Mouse (Mus musculus): ENCODE data around the gene Fam241a. TPM values are rescaled to one million over a fixed set of nuclear protein-coding genes. Genes with fewer than 3 reads are reported as not detected.

Gene Fam241a
- total and polyA plus RNA-seq, 2 experiments from 2014 or later = 6.0 to 6.1 TPM

DNA sequence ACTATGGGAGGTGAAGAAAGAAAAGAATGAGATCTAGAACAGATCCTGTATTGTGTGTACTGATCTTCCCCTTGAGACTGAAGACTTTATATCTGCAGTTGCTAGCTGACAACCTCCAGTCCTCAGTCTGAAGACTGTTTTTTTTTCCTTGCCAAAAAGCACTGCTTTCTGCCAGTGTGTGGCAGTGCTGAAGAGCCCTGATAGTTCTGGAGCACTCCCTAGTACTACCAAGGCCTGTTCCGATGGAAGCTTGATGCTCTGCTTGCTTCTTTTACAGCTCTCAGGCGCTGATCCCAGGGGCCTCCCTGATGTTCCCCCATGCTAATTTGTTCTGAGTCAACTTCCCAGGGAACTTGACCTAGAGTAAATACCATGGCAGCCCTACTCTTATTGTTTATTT, 31.9 kb downstream of the Fam241a start:
- Histone ChIP-seq H3K9ac (replicated peaks; ENCODE audit: low read length) (no peak overlapping the region), H3K4me1 (ENCODE audit: insufficient read depth, low read length) (no peaks in the 10 kb centered on the region), H3K36me3 (ENCODE audit: insufficient read depth, low read length) (no peaks in the 10 kb centered on the region), H3K9me3 (ENCODE audit: low read length) (no peaks in the 10 kb centered on the region), H3K4me3 (ENCODE audit: low read length) (no peak overlapping the region), H3K27ac (no peak overlapping the region), H3K27me3 (ENCODE audit: insufficient read depth, low read length) (no peaks in the 10 kb centered on the region), H3K4me2 (ENCODE audit: low read depth, low read length) (no peak overlapping the region)
- TF ChIP-seq CTCF (IDR thresholded peaks at IDR 0.05; ENCODE audit: low read depth) = peak; percentile 24; the same call in 1 of the 2 replicates
- ATAC-seq = no peak
- peak; percentile 23 for DNase-seq (ENCODE audit: low spot score)
- 34% methylated on average over 2 of the region's 2 CpGs for WGBS

DNA sequence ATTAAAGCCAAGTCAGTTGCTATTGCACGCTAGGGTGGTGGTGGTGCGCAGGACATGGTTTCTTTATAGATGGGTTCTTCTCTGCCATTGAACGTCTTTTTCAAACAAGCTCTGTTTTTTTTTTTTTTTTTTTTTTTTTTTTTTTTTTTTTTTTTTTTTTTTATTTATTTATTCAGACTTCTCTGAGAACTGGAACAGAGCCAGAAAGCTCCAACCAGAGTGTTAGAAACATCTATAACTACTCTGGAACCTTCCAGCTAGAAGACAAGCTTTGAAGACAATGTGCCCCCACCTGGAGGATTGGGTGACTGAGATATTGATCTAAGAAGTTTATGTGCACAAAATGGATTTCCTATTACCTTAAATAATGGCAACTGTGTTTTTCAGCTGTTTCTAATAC, 32.6 kb downstream of the Fam241a start:
- no peaks in the 10 kb centered on the region for H3K4me1 ChIP-seq (ENCODE audit: insufficient read depth, low read length)
- 44% methylated on average over 3 of the region's 3 CpGs for WGBS

DNA sequence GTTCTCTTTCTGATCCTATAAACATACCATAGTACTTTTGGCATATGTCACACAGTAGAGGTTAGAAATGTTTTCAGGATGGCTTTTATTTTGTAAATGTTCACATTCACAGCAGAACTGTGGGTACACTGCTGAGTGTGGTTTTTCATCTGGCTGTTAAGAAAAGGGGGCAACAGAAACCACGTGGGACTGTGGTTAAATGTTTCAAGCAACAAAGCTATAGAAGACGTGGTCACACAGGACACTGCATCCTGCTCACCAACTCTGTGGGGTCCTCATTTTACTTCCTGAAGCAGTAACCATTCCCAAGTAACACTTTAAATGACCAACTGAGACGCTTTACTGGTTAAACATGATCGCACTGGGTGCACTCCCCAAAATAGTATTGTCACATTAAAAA, 33.6 kb downstream of the Fam241a start:
- no peak for DNase-seq (ENCODE audit: low spot score)
- Histone ChIP-seq H3K4me3 (ENCODE audit: low read length) (no peak overlapping the region), H3K36me3 (ENCODE audit: insufficient read depth, low read length) (no peaks in the 10 kb centered on the region), H3K27me3 (ENCODE audit: insufficient read depth, low read length) (no peaks in the 10 kb centered on the region), H3K9ac (replicated peaks; ENCODE audit: low read length) (no peak overlapping the region), H3K4me1 (ENCODE audit: insufficient read depth, low read length) (no peaks in the 10 kb centered on the region), H3K4me2 (ENCODE audit: low read depth, low read length) (no peak overlapping the region), H3K27ac (no peak overlapping the region), H3K9me3 (ENCODE audit: low read length) (no peaks in the 10 kb centered on the region)
- no peak for TF ChIP-seq CTCF (IDR thresholded peaks at IDR 0.05; ENCODE audit: low read depth)
- 69% methylated on average over 4 of the region's 4 CpGs for WGBS
- ATAC-seq = no peak

More for the DNA sequence above, 32.6 kb downstream of the Fam241a start:
- Histone ChIP-seq H3K27me3 (ENCODE audit: insufficient read depth, low read length) (no peaks in the 10 kb centered on the region), H3K9me3 (ENCODE audit: low read length) (no peaks in the 10 kb centered on the region), H3K27ac (no peak overlapping the region), H3K9ac (replicated peaks; ENCODE audit: low read length) (no peak overlapping the region), H3K4me3 (ENCODE audit: low read length) (no peak overlapping the region), H3K4me2 (ENCODE audit: low read depth, low read length) (no peak overlapping the region), H3K36me3 (ENCODE audit: insufficient read depth, low read length) (no peaks in the 10 kb centered on the region)
- no peak for TF ChIP-seq CTCF (IDR thresholded peaks at IDR 0.05; ENCODE audit: low read depth)
- ATAC-seq = no peak
- no peak for DNase-seq (ENCODE audit: low spot score)

DNA sequence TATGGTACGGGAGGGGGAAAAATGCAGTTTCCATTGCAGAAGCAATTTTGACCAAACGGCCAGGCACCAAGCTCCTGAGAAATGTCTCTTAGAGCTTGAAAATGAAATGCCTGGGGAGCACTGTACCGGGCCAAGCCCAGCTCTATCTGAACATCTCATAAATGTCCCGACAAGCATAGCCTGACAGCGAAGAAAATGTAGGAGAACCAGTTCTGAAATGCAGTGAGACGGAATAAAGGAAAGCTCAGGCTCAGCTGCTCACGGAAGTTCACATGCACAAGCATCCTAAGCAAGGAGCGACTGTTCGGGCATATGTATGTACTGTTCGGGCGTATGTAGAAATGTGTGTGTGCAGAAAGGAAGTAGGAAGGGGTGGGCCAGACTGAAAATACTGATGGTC, 34.8 kb downstream of the Fam241a start:
- DNase-seq (ENCODE audit: low spot score) (no peak), ATAC-seq (no peak)
- no peak for TF ChIP-seq CTCF (IDR thresholded peaks at IDR 0.05; ENCODE audit: low read depth)
- no peak overlapping the region for H3K27ac ChIP-seq
- no peak overlapping the region for H3K4me3 ChIP-seq (ENCODE audit: low read length)
- no peaks in the 10 kb centered on the region for H3K4me1 ChIP-seq (ENCODE audit: insufficient read depth, low read length)
- H3K9me3 ChIP-seq (ENCODE audit: low read length) = no peaks in the 10 kb centered on the region
- H3K9ac ChIP-seq (replicated peaks; ENCODE audit: low read length) = no peak overlapping the region
- no peaks in the 10 kb centered on the region for H3K36me3 ChIP-seq (ENCODE audit: insufficient read depth, low read length)
- no peaks in the 10 kb centered on the region for H3K27me3 ChIP-seq (ENCODE audit: insufficient read depth, low read length)
- WGBS = 89% methylated on average over 11 of the region's 11 CpGs
- H3K4me2 ChIP-seq (ENCODE audit: low read depth, low read length) = no peak overlapping the region

DNA sequence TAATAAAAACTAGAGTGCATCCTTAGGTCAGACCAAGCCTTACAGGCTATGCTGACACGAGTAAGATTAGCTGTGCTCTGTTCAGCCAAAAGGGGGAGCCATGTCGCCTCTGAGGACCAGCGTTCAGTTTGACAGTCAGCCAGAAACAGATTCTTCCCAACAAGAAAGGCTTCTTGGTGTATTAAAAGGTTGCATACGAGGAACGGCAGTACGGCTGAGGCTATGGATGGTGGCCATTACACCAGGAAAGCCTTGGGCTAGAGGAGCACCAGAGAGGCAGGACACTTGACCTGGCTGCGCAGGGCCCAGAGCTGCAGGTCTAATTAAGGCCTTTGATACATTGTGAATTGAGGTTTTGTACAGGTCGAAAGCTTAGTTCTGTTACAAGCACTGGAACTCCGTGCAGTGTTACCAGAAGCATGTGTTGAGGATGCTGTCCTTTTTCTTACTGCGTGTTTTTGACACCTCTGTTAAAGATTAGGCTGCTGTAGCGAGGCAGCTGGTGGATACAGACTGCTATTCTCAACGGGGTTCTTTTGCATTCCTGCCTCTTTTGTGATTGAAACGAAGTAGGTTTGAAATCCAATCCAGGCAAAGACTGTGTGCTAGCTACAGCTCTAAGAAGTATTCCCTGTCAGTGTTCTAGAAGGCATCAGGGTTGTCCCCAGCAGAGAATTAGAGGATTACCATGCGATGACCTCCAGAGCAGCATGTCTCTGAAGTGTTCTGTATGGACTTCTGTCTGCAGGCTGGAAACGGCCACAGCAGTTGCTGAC, 42.5 kb downstream of the Fam241a start:
- TF ChIP-seq CTCF (IDR thresholded peaks at IDR 0.05; ENCODE audit: low read depth) = peak; percentile 84

DNA sequence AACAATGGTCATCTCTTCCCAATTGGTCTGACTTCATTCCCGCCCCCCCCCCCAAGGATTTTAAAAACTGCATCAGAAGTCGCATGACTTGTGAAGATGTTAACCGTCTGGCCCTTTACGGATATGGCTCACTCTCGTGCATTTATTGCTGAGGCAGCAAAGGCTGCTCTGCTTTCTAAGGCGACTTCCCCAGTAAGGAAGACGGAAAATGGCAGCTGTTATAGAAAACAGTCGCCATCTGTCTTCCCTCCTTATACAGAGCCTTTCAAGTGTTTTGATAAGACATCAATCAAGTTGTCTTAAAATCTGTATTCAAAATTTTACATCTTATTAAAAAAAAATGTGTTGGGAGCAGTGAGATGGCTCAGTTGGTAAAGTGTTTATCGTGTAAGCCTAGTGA, 43.4 kb downstream of the Fam241a start:
- ATAC-seq = no peak
- no peak overlapping the region for H3K4me2 ChIP-seq (ENCODE audit: low read depth, low read length)
- no peak overlapping the region for H3K27ac ChIP-seq
- H3K36me3 ChIP-seq (ENCODE audit: insufficient read depth, low read length) = no peaks in the 10 kb centered on the region
- H3K9ac ChIP-seq (replicated peaks; ENCODE audit: low read length) = no peak overlapping the region
- no peaks in the 10 kb centered on the region for H3K4me1 ChIP-seq (ENCODE audit: insufficient read depth, low read length)
- TF ChIP-seq CTCF (IDR thresholded peaks at IDR 0.05; ENCODE audit: low read depth) = no peak
- 75% methylated on average over 9 of the region's 9 CpGs for WGBS
- DNase-seq (ENCODE audit: low spot score) = no peak
- H3K4me3 ChIP-seq (ENCODE audit: low read length) = no peak overlapping the region
- H3K27me3 ChIP-seq (ENCODE audit: insufficient read depth, low read length) = no peaks in the 10 kb centered on the region
- no peaks in the 10 kb centered on the region for H3K9me3 ChIP-seq (ENCODE audit: low read length)

More for the DNA sequence above, 42.5 kb downstream of the Fam241a start:
- DNase-seq (ENCODE audit: low spot score) (peak; percentile 92), ATAC-seq (peak; percentile 87)
- no peaks in the 10 kb centered on the region for H3K36me3 ChIP-seq (ENCODE audit: insufficient read depth, low read length)
- WGBS = 17% methylated on average over 15 of the region's 15 CpGs
- H3K9ac ChIP-seq (replicated peaks; ENCODE audit: low read length) = no peak overlapping the region
- H3K27ac ChIP-seq = no peak overlapping the region
- H3K27me3 ChIP-seq (ENCODE audit: insufficient read depth, low read length) = no peaks in the 10 kb centered on the region
- H3K4me2 ChIP-seq (ENCODE audit: low read depth, low read length) = peak overlapping the region; percentile 22
- no peaks in the 10 kb centered on the region for H3K4me1 ChIP-seq (ENCODE audit: insufficient read depth, low read length)
- H3K4me3 ChIP-seq (ENCODE audit: low read length) = no peak overlapping the region
- H3K9me3 ChIP-seq (ENCODE audit: low read length) = no peaks in the 10 kb centered on the region
